Mouse (Mus musculus) T-helper 17 cell (primary cell): ENCODE measurements around the gene Bud31.

Source experiments
- in situ Hi-C, 2 experiments: fragments of 300-600 bp; cut with MboI, MseI; formaldehyde crosslinking; loops; 1 replicate in 1 of 2; 2 replicates in 1 of 2; pipeline ENCODE4 v1.15.1; 2025; ENCODE audit warnings: high pct_unique_total_duplicates in 2 of 2

Gene Bud31

DNA sequence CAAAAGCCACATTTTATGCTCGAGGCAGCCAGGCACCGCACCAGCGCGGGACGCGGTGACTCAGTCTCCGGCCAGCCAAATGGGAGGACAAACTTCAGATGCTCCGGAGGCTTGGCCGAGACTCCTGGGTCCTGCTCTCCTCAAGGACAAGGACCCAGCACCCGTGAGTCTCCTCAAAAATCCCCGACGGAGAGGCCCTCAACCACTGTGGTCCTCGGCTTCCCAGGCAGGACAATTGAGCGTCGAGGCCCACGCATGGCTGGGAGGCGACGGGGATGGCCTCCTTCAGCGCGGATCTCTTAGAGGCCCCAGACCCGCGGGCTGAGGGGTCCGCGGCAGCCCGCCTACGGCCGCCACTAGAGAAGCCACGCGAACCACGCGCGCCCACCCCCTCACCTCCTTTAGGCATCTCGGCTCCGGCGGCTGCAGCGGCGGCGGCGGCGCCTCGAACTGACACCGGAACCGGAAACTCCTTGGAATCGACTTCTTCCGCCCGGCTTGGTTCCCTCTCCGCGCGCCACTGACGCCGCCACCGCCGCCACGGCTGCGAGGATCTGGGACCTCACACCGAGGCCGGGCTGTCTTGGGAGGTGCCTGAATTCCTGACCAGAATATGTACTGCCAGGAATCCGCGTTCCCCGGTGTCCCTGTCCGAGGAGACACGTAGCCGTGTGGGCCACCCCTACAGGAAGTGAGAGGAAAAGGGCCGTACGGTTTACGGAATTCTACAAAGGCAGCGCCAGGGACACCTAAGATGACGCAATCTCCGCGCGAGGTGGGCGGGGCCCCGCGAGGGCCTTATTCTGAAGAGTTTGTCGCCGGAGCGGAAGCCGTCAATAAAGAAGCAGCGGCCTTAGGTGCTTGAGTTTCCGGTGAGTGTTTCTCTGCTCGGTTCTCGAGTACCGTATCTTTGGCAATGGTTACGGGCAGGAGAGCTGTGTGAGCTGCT lies at the start of gene Bud31, which contains the start of gene Pdap1:
Gene Bud31, plus strand, starts transcription at position 792 of the 949 bp plus-strand sequence.
Gene Pdap1, minus strand, starts transcription at position 668 of the 949 bp plus-strand sequence.
- in situ Hi-C loops = loop anchor here in 1 of 2 experiments (10.0 kb wide), 1 partner anchor 1415 kb away; no protein-coding TSS in a partner anchor

- in situ Hi-C loops = no loop called here
Measured at GRCm38 (mm10) chr5:145096195-145096594, 44.0 kb upstream of the Bud31 start.

- in situ Hi-C loops = no loop called here
Measured at GRCm38 (mm10) chr5:145098340-145098821, 41.8 kb upstream of the Bud31 start.

DNA sequence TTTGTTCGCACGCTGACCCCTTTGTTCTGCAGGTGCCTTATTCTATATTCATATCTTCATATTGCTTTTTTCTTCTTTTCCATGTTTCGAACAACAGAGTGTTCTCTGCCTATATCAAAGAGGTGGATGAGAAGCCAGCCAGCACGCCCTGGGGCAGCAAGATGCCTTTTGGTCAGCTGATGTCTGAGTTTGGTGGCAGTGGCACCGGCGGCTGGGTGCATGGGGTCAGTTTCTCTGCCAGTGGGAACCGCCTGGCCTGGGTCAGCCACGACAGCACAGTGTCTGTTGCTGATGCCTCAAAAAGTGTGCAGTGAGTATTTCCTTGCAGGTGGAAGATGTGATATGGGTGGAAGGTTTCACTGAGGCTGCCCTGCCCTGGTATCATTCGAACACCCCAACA lies 39.2 kb upstream of the Bud31 start:
- in situ Hi-C loops = loop anchor here in 1 of 2 experiments (25.0 kb wide), 1 partner anchor 1686 kb away; the partner anchor contains the start of gene Usp12

GRCm38 (mm10) chr5:145101451-145101850 lies 38.7 kb upstream of the Bud31 start:
- in situ Hi-C loops = loop anchor here in 1 of 2 experiments (25.0 kb wide), 1 partner anchor 1686 kb away; the partner anchor contains the start of gene Usp12

DNA sequence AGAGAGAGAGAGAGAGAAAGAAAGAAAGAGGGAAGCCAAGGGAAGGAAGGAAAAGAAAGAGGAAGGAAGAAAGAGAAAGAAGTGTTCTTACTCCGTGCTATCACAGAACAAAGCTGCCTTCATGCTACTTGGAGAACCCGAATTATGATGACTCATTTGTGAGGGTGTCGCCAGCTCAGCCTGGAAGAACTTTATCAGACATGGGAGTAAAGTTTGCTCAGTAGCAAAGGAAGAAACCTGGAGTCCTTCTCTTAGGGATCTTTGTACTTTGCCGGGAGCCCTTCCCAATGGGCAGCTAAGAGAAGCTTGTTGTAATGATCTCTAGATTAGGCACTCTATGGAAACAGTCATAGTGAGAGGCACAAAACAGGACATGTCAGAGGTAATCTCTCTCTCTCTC lies 37.5 kb upstream of the Bud31 start:
- in situ Hi-C loops = loop anchor here in 1 of 2 experiments (25.0 kb wide), 1 partner anchor 1685 kb away; the partner anchor contains the start of gene Usp12

DNA sequence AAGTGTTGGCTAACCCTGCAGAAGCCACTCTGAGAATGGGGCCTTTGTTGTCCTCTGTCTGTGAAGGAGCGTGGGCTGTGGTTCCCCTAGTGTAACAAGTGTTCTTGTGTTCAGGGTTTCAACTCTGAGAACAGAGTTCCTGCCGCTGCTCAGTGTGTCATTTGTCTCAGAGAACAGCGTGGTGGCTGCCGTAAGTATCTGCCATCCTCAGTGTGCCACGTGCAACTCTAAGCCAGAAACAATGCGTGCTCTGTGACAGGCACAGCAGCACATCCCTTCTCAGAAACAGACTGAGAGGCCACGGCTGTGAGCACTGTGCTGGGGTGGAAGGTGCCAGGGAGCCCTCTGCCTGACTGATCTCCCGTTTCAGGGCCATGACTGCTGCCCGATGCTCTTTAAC lies 35.8 kb upstream of the Bud31 start:
- in situ Hi-C loops = loop anchor here in 1 of 2 experiments (25.0 kb wide), 1 partner anchor 1683 kb away; the partner anchor contains the start of gene Usp12

DNA sequence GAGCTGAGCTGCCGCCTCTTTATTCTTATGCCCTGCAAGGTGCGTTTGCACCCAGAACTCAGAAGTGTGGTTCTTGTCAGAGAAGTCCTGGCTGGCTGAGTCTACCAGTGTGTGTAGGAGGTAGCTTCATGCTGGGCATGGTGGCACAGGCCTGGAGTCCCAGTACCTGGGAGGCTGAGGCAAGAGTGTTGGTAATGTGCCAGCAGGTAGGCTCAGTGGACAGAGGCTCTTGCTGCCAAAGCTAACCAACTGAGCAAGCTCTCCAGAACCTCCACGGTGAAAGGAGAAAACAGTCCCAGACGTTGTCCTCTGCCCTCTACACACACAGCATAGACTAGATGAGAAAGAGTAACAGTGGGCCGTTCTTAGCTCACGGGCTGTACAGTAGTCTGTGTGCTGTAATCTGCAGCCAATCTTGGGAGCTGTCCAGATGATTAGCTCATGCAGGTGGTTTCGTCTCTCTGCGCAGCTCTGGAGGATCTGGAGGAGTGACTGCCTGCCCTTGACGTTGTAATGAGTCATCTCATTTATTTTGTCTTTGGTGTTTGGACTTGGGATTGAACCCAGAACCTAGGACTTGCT lies 34.4 kb upstream of the Bud31 start:
- in situ Hi-C loops = loop anchor here in 1 of 2 experiments (25.0 kb wide), 1 partner anchor 1682 kb away; the partner anchor contains the start of gene Usp12

DNA sequence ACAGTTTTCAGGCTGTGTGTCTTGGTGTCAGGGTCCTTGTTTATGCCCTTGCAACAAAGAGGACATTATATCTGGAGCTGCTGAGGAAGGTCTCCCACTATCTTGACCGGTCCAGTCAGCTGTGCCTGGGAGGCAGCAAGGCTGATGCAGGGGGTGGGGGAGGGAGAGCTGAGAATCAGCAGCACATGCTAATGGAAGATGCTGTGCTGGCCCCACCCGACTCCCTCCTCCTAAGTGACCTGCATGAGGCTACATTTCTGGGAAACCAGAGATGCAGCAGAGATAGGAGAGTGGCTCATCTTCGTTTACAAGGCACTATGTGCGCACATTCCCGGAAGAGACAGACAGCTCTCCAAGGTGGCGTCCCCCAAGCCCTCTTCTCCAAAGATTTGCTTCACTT lies 29.8 kb upstream of the Bud31 start:
- in situ Hi-C loops = loop anchor here in 1 of 2 experiments (25.0 kb wide), 1 partner anchor 1677 kb away; the partner anchor contains the start of gene Usp12

DNA sequence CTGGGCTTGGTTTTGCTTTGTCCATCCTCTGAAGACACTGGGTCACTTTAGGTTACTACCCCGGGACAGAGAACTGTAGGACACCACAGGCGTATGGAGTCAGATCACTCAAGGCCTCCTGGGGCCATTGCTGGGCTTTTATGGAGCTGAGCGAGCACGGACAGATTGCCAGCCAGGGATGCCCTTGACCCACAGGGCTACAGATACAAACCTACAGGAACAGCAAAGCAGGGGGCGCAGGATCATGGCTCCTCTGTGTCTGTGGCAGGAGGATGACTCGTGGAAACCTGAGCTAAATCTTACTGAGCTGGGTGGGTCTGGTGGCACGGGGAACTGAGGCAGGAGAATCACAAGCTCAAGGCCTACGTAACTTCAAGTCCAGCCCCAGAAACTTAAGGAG lies 27.6 kb upstream of the Bud31 start:
- in situ Hi-C loops = loop anchor here in 1 of 2 experiments (25.0 kb wide), 1 partner anchor 1675 kb away; the partner anchor contains the start of gene Usp12

GRCm38 (mm10) chr5:145113416-145113815 lies 26.7 kb upstream of the Bud31 start:
- in situ Hi-C loops = loop anchor here in 1 of 2 experiments (25.0 kb wide), 1 partner anchor 1674 kb away; the partner anchor contains the start of gene Usp12

- in situ Hi-C loops = loop anchor here in 1 of 2 experiments (25.0 kb wide), 1 partner anchor 1673 kb away; the partner anchor contains the start of gene Usp12
Measured at GRCm38 (mm10) chr5:145114071-145114605, 26.0 kb upstream of the Bud31 start, which contains the start of gene Arpc1b. Gene Arpc1b (plus strand): TSS chr5:145114215.

DNA sequence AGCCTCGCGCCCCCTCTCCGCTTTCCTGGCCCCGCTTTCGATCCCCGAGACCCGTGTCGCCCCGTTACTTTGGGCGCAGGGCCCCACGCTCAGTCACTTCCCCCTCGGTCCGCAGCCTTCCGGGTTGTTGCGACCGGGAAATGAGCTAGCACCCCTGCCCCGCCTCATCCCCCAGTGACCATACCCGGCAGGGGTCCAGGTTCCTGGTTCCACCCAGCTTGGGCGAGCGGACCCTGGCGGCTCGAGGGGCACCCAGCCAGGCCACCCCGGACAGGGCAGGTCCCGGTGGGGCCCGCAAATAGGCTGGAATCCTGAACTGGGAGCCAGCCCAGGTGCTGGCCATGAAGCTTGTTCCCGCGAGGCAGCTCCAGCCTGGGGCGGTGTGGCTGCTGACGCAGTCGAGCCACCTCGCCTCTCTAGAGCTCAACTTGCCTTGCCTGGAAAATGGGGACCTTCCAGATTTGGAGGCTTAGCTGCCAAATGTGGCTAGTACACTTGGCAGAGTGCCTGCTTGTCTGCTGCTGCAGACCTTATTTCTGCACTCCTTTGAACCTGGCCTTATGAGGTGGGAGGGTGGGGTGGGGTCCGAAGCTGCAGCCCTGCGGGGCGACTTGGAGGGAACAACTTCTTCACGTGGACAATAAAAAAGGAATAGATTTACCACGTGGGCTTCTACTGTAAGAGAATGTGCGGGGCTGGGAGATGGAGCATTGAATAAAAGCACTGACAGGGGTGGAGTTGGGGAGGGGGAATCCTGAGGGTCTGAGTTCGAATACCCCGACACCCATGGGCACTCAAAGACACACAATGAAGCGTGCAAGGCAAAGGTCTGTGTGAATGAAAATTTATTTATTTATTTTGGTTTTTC lies 25.3 kb upstream of the Bud31 start:
- in situ Hi-C loops = loop anchor here in 1 of 2 experiments (25.0 kb wide), 1 partner anchor 1672 kb away; the partner anchor contains the start of gene Usp12

DNA sequence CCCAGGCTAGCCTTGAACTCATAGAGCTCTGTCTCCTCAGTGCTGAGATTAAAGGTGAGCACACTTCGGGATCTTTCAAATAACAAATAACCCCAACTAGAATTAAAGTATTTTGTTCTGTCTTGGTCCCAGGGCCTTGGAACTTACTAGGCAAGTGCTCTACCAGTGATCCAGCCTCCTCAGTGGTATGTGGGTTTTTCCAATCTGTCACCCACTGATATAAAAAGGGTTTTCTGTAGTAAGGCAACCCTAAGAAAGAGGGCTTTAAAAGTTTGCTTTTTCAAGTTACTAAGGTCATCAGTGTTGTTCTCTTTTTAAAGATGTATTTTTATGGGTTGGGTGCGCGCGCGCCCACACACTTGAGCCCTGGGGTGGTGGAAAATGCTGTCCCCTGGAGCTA lies 24.4 kb upstream of the Bud31 start:
- in situ Hi-C loops = loop anchor here in 1 of 2 experiments (25.0 kb wide), 1 partner anchor 1672 kb away; the partner anchor contains the start of gene Usp12

GRCm38 (mm10) chr5:145116316-145116715 lies 23.8 kb upstream of the Bud31 start:
- in situ Hi-C loops = loop anchor here in 1 of 2 experiments (25.0 kb wide), 1 partner anchor 1671 kb away; the partner anchor contains the start of gene Usp12

DNA sequence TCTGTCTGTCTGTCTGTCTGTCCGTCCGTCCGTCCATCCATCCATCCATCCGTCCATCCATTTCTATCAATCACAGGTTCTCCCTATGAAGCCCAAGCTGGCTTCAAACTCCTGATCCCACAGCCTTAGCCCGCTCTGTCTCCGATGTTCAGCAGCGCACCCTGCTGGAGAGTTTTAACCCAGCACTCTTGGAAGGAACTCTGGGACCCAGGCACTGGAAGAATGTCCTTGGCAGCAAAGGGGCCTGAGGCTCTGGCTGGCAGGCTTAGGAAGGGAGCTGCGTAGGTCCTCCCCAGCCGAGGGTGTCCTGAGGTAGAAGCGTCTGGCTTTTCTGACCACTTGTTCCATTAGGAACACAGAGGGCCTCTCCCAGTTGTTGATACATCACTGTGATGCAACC lies 23.2 kb upstream of the Bud31 start:
- in situ Hi-C loops = loop anchor here in 1 of 2 experiments (25.0 kb wide), 1 partner anchor 1670 kb away; the partner anchor contains the start of gene Usp12

- in situ Hi-C loops = loop anchor here in 1 of 2 experiments (25.0 kb wide), 1 partner anchor 1669 kb away; the partner anchor contains the start of gene Usp12
Measured at GRCm38 (mm10) chr5:145118005-145118404, 22.2 kb upstream of the Bud31 start.

- in situ Hi-C loops = loop anchor here in 1 of 2 experiments (25.0 kb wide), 1 partner anchor 1669 kb away; the partner anchor contains the start of gene Usp12
Measured at GRCm38 (mm10) chr5:145118461-145118860, 21.7 kb upstream of the Bud31 start.

GRCm38 (mm10) chr5:145119385-145119784 lies 20.8 kb upstream of the Bud31 start:
- in situ Hi-C loops = loop anchor here in 1 of 2 experiments (25.0 kb wide), 1 partner anchor 1668 kb away; the partner anchor contains the start of gene Usp12
